Mouse (Mus musculus) bone marrow, adult 2 months (tissue): Measurements from ENCODE around the gene Yars2. TPM values are rescaled to one million over a fixed set of nuclear protein-coding genes. Genes with fewer than 3 reads are reported as not detected.

Experiments
- polyA plus RNA-seq: library from polyadenylated mRNA; stranded (reverse); fragments of >200 nt; gene quantifications from 2 replicates; pipeline ENCODE4 v1.2.4, GENCODE M21; 2011; ENCODE audit warnings: low replicate concordance; ENCODE audit not compliant: missing spikeins, insufficient read depth, insufficient read length

Yars2 gene
- polyA plus RNA-seq, 1 experiment, result 6.0 TPM

Other genes starting within 250 kb of the Yars2 start
- 2.7 TPM in 1 of 2 replicates, not detected in the other for gene Pkp2, start 89.6 kb upstream of the Yars2 start, polyA plus RNA-seq
- 24.9 and 50.7 TPM in 2 replicates for gene Dnm1l, start 56.0 kb downstream of the Yars2 start, polyA plus RNA-seq